Mouse (Mus musculus) adrenal gland, adult 2 months (tissue): ENCODE measurements around the gene Hist2h2aa2. TPM values are rescaled to one million over a fixed set of nuclear protein-coding genes. Genes with fewer than 3 reads are reported as not detected.
"Not testable (repeated sequence)": the region's sequence is repeated elsewhere in the genome, so short reads cannot be mapped to it uniquely, and the experiment has no call there.

Experiments
- DNase-seq: peaks from one replicate; pipeline ENCODE4 v3.0.0; 2021
- polyA plus RNA-seq: library from polyadenylated mRNA; depleted of rRNA; stranded (reverse); fragments of >200 nt; gene quantifications from 2 replicates; pipeline ENCODE4 v1.2.3, GENCODE M21; 2012
- total RNA-seq, 2 experiments: library from RNA; stranded (reverse); gene quantifications; 2 replicates each; pipeline ENCODE4 v1.2.3; 2021

Gene Hist2h2aa2
- total and polyA plus RNA-seq, 3 experiments, result 493 to 751 (median 563) TPM

DNA sequence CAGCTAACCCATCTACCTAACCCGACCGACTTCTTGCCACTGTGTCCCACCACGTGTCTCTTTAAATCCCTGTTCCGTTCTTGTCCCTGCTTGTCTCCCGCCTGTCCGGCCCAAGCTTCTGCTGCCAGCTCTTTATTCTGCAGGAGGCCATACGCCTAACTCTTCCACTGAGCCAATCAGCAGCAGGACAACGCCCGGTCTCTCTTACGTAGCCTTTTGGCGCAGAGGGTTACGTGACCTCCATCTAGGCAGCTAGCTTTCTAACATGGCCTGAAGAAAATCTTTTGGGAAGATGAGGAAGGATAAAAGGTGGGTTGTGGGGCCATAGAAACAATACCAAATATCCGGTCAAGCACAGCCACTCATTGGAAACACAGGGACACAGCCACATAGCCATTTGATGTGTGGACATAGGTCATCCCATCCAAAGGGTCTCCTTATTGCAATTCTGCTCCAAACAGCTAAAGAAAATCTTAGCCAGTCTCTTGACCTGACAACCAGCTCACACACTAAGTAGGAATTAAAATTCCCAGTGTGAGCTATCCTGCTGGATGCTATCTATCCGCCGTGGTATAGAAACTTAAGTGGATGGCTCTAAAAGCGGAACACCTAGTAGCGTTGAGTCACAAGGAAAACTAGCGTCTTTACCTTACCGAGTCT lies 22.3 kb upstream of the Hist2h2aa2 start:
- peak; percentile 91 for DNase-seq

DNA sequence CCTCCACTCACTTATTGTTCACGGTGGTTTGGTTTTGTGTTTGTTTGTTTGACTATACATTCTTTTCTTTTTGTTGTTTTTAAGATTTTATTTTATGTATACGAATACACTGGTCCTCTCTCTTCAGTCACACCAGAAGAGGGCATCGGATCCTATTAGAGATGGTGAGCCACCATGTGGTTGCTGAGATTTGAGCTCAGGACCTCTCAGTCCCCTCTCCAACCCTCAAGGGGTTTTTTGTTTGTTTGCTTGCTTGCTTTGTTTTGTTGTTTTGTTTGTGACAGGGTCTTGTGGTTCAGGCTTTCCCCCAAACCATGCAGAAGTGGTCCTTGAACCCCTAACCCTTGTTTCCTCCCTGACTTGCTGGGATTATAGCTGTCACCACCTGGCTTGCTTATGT lies 21.5 kb upstream of the Hist2h2aa2 start:
- DNase-seq, result no peak

DNA sequence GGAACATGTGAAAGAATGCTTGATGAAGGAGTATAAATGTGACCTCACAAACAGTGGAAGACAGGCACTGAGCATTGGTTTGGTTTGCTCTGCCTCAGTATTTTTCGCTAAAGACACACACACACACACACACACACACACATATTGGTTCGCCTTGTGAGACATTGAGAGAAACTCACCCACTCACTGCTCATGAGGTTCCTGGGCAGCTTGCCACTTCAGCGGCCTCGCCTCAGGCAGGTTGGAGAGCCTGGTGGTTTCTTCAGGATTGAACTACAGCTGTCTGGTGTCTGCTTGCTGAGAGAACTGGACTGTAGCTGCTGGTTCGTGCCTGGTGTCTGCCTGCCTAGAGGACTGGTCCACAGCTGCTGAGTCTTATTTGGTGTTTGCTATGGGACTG lies 20.1 kb upstream of the Hist2h2aa2 start:
- no peak for DNase-seq

DNA sequence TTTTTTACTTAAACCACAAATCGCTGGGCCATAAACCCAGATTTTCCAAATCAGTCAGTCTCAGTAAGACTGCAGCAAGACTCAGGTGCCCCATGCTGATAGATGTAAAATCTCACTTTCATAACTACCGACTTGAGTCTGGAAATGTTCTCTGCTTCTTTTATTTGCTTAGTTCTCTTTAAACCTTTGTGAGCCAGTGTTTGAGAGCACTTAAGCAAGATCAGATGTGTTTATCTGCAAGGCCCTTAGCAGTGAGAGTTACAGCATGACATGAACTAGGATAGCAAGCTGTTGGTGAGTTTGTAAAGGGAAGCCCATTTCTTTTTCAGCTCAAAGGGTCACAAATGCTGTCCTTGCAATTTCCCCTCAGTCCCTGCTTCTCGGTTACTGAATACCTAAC lies 17.1 kb upstream of the Hist2h2aa2 start:
- DNase-seq, result no peak

DNA sequence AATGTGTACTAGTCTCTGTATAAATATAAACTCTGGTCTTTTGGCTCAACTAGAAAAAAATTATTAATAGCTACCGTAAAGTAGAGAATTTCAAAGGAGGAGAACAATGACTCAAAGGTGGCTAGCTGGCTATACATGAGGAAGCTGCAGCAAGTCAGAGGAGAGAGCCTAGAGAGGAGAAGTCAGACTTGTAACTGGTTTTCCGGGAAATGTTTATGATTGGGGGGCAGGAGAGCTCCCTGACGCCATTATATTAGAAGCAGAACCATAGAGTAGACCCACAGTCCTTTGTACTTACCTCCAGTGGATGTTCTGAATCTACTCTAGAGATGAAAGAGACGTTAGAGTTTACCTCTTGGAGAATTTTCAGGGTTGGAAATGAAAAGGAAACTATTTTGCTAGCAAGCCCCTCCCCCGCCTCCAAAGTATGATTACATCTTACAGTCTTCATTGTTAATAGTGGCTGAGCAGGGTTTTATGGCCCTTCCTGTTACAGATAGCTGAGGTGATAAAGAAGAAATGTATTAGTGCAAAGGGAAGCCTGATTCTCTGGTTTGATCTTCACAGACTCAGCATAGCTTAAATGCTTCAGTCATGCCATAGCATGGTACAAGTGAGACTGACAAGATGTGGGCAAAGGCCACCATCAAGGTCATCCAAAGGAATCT lies 16.0 kb upstream of the Hist2h2aa2 start:
- DNase-seq, result no peak

DNA sequence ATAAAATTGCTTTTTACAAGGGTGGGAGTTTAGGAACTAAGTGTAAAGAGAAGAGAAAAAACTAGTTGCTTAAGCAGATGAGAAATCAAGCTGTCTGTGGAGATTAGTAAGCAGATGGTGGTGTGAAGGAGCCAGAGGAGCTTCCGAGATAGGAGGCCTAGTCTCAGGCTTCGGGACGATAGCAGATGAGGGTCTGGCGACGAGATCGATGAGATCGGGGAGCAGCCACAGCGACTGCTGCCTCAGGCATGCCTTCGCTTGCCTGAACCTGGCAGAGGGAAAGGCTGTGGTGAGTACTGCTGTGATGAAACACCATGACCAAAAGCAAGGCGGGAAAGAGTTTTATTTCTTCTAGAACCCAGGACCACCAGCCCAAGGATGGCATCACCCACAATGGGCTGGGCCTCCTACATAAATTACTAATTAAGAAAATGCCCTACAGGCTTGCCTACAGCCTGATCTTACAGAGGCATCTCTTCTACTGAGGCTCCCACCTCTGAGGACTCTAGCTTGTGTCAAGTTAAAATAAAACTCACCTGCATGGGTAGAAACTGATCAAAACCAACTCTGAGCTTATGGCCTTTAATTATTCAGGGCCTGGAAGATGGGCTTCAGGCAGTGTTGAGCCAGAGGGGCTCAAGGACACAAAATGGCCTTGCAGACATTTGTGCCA lies 14.7 kb upstream of the Hist2h2aa2 start:
- no peak for DNase-seq

DNA sequence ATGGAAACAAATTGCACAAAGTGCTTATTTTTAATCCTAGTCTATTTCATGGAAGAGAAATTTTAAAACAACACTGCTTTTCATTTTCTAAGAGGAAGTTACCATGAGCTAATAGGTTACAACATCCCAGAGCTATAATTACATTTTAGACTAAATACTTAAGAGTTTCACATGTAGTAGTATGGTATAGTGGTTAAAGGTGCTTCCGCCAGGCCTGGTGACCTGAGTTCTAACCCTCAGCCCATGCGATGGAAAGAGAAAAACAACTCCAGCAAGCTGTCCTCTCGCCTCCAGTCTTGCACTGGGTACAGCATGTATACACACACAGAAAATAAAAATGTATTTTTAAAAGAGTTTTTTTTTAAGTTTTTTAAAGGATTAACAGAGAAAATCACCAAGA lies 11.7 kb upstream of the Hist2h2aa2 start:
- no peak for DNase-seq

DNA sequence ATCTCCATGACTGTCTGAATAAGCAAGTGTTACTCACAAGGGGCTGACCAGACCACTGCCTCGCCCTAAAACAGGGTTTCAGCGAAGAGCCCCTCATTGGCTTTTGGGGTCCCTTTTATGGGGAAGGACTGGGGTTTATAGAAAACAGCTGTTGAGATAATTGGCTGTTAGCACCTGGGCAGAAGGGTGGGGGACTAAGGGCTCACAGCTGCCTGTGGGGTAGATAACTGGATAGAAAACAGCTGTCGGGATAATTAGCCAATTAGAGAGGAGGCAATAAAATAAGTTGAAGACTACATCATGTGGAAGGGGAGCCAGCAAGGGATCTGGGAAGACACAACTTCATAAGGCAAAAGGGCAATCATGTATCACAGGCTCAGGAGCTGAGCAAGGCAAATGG lies 10.8 kb upstream of the Hist2h2aa2 start:
- DNase-seq, result no peak

DNA sequence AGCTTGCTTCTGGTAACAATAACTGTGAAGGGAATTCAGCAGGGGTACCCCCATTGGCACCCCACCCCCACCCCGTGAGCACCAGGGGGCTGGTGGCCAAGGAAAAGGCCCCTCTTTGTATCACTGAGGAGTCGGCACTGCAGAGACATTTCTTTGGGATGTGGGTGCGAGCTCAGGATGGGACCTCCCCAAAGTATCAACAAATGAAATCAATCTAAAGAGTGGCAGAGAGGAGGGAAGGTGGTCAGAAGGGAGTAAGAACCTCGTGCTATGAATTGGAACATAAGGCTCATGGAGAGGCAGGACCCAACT lies 8.9 kb upstream of the Hist2h2aa2 start:
- DNase-seq, result no peak

DNA sequence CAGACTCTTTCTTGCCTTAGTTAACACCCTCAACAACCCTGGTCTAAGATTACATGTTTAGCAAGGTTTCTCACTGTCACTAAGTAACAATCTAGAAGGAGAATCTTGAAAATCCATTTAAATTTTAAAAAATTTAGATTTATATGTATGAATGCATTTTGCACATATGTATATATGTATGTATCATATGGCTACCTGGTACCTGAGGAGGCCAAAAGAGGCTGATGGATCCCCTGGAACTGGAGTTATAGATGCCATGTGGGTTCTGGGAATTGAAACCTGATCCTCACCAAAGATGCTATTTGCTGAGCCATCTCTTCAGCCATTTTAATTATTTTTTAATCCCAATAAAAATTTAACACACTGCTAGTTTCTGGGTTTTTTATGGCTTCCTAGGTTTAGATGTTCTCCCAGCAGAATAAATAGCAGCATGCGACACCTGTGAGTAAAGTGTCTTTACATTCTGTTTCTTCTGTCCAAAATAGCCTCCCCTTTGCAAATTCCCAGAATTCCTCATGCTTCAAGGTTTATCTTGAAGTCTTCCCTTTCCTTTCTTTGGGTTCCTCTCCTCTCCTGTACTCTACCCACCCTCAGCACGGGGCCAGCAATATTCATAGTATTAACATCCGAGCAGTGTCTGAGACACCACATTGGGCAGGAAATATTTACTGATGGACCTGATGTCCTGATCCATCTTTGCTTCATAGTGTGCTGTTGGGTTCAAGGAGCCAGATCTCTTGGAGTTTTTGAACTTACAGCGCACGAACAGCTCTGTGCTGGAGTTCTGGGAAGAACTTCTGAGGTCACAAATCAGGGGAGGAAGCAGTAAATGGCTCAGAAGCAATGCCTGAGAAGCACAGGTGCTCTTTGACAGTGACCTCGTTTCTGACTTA lies 8.3 kb upstream of the Hist2h2aa2 start:
- DNase-seq, result no peak

DNA sequence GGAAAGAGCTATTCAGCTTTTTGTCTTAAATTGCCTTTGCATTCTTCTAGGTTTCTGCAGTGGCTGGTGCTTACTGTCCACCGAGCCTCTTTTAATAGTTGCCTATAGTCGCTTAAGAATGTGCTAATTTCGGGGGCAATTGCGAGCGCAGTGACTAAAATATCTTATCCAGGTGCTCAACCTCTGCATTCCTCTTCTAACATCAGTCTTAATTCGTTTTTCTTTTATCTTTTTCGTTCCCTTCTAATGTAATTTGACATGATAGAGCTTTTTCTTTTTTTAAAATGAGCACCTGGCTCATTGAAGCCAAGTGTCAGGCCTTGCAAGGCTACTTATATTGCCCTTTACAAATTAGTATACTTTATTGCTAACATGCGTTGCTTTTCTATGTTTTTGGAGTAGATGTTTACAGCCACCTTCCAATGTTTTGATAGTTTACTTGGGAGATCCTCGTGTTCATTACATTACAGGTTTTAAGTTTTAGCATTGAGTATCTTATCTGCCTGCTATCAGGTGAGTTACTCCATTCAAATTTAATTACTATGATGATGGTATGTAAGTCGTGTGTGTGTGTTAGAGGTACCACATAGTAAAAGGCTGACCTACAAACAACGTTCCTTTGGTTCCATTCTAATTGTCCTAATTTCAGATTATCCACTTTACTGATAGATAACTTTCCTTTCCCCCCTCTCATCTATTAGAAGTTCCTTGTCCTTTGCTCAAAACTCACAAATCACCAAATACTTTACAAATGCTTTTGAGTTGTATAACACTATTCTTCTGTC lies 7.5 kb upstream of the Hist2h2aa2 start:
- DNase-seq, result no peak

DNA sequence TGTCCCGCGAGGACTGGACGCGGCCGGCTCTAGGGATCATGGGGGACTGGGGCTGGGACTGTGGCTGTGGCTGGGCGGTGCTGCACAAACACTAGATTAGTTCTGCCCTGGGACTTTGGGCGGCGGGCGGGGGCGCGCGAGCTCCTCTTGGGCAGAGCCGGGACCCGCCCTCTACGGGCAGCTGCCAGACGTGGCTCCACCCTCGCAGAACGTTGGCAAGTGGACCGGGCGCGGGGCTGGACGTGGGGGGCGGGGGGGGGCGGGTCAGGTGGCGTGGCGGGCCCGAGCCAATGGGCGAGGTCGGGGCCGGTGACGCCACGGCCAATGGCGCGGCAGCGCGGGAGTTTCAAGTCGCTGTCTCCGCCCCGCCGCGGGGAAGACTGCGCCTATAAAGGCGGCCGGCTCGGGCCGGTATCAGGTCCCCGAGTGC lies 6.4 kb upstream of the Hist2h2aa2 start, which contains the start of gene Hist2h3c1:
Hist2h3c1 (plus strand) TSS at position 259 of the 430 bp plus-strand sequence.
- not testable (repeated sequence) for DNase-seq

DNA sequence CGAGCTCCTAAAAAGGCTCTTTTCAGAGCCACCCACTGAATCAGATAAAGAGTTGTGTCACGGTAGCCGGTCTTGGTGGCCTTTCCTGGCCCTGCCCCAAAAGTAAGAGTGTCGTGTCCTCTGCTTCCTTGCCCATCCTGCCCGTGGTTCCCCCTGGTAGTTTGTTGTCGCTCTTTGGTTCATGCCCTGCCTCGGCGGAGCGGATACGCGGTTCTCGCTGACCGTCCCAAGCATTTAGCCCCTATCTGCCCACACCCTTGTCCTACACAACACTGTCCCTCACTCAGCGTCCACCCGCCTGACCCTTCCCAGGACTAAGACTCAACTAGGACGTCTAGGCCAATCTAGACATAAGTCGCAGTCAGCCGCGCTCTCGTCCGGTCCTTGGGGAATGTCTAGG lies 5.9 kb upstream of the Hist2h2aa2 start:
- DNase-seq, result not testable (repeated sequence)

DNA sequence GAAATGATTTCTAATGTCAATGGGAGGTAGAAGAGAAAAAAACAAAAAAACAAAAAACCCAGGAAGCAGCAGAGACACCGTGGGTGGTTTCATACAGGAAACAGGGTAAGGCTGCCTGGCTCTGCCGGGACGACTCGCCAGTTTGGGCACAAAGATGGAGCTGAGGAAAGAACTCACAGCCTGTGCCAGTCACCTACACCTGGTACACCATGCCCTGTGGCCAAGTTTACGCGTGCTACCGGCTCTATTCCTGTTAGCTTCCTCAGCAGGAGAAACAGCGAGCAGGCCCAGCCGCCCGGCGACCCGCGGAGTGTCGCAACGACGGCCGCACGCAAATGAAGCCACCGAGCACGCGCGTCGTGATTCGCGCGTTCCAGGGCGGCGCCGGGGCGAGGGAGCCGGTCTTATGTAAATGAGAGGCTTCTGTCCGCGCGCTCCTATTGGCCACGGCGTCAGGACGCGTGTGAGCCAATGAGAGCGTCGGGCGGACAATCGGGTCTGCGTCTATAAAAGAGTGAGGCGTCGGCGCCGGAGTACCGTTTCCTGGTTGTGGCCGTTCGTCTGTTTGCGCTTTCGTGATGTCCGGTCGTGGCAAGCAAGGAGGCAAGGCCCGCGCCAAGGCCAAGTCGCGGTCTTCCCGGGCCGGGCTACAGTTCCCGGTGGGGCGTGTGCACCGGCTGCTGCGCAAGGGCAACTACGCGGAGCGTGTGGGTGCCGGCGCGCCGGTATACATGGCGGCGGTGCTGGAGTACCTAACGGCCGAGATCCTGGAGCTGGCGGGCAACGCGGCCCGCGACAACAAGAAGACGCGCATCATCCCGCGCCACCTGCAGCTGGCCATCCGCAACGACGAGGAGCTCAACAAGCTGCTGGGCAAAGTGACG lies 5.2 kb upstream of the Hist2h2aa2 start, which contains the start of gene Hist2h2aa1:
Hist2h2aa1 (plus strand) TSS at position 495 of the 884 bp plus-strand sequence.
- DNase-seq, result peak; percentile 93

DNA sequence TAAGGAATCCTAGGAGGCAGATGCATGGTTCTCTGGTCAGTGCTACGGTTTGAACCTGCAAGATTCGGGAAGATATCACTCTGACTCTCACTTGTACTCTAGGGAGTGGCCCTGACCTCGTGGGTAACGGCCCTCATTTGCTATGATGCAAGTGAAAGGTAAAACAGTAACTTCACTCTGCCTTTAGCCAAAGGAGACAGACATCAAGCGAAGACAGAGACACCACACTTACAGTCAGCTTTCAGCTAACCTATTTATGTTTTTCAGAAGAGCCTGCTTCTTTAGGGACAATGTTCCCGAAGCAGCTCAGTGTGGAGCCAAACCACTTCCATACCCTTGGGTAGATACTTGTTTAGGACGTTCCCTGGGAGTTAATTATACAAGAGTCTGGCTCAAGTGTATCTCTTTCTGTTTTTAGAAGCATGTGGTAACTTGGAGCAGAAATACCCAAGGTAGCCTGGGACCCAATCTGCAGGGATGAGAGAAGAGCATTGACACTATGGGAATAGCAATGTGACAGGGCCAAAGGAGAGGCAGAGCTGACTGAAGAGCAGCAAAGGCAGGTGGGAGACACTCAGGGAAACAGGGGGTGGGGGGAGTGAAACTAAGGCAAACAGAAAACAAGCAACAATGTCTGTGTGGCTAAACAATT lies 4.0 kb upstream of the Hist2h2aa2 start:
- no peak for DNase-seq

DNA sequence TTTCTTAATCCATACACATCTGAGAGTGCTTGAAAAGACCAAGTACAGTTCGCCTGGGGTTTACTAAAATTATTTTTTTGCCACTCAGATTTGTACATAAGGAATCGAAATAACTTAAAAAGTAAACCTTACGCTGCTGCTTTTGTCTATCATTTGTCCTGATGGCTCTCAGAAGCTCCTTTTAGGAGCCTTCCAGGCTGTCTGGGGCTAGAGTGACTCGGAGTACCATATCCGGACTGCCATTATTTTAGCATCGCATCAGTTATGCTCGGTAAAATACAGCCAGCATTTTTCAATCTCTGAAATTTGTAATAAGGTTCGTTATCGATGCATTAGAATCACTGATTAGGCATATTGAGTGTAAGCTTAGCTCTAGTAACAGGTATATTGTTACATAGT lies 722 bp upstream of the Hist2h2aa2 start:
- DNase-seq, result no peak

DNA sequence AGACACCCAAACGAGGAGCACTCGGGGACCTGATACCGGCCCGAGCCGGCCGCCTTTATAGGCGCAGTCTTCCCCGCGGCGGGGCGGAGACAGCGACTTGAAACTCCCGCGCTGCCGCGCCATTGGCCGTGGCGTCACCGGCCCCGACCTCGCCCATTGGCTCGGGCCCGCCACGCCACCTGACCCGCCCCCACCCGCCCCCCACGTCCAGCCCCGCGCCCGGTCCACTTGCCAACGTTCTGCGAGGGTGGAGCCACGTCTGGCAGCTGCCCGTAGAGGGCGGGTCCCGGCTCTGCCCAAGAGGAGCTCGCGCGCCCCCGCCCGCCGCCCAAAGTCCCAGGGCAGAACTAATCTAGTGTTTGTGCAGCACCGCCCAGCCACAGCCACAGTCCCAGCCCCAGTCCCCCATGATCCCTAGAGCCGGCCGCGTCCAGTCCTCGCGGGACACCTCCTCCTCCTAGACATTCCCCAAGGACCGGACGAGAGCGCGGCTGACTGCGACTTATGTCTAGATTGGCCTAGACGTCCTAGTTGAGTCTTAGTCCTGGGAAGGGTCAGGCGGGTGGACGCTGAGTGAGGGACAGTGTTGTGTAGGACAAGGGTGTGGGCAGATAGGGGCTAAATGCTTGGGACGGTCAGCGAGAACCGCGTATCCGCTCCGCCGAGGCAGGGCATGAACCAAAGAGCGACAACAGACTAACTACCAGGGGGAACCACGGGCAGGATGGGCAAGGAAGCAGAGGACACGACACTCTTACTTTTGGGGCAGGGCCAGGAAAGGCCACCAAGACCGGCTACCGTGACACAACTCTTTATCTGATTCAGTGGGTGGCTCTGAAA lies 902 bp downstream of the Hist2h2aa2 start, which contains the start of gene Hist2h3c2:
Hist2h3c2 (minus strand) TSS at position 174 of the 840 bp plus-strand sequence.
- peak; percentile 77 for DNase-seq

DNA sequence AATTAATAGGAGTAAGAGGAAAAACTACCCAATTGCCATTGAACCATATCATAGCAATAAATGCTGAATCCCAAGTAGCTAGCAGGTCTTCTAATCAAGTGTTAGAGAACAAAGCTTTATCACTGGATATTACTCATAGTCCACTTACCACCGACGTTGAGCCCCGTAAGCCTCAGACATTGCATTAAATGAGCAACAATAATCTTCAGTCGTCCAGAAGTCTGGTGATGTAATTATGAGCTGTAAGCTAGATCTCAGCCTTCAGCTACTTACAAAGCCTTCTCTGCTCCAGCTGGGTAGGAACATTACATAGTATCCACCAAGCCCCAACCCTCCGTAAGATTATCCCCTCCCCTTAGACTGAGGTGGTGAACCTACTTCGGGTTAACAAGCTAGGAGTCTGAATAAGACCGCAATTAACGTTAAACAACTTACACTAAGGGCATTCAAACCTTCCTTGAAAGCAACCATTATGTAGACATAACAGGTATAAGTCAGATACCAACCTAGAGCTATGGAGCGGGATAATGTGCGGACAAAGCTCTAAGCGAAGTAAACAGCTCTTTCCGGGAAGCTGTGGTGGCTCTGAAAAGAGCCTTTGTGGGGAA lies 2.1 kb downstream of the Hist2h2aa2 start:
- no peak for DNase-seq
